Mouse (Mus musculus) Muller cell, postnatal 12 days (primary cell): Measurements from ENCODE around the gene Pfdn2.

Experiments used
- DNase-seq: peaks from one replicate; pipeline ENCODE4 v3.0.0-alpha.2; 2015; ENCODE audit errors: inconsistent ontology term

The Pfdn2 gene

DNA sequence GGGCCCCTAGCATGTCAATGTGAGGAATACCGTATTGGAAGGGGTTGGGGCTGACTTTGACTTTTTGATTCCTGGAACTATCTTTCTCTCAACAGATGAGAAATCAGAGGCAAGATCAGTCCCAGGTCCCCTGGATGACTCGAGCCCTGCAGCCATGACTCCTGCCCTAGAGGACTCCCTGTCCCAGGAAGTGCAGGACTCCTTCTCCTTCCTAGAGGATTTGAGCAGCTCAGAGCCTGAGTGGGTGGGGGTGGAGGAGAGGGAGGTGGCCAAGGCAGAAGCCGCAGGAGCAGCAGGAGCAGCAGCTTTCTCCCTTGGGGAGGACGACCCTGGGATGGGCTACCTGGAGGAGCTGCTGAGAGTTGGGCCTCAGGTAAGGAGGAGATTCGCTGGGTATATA lies 61.8 kb downstream of the Pfdn2 start:
- no peak for DNase-seq
